In genomic region chr15:91574492-91574891, GRCm38 (mm10) we compare ENCODE assay signal across 9 mouse cellular contexts. TPM values are rescaled to one million over a fixed set of nuclear protein-coding genes. Genes with fewer than 3 reads are reported as not detected.
DNase-seq lines count a peak whose midpoint lies in the region; ATAC-seq and TF ChIP-seq lines count a peak whose summit lies in the region.
"Had no signal": no experiment of that assay in that cellular context is flagged by ENCODE, and none has a peak within 500 bp of the region (broad histone marks: within the 10 kb centered on the region; RNA-seq: fewer than 3 reads in every experiment).

No protein-coding gene starts in this region.

- TF ChIP-seq CTCF in MEL (IDR thresholded peaks at IDR 0.05 in 2 of 3, conservative IDR thresholded peaks at IDR 0.05 in 1 of 3; ENCODE audit: control insufficient read depth in 1 of 3, insufficient read depth in 1 of 3, low read depth in 2 of 3, low read length in 3 of 3, poor library complexity in 1 of 3, severe bottlenecking in 1 of 3), result peak in 2 of 3 experiments; percentile 32 to 50; a peak in 5 of 6 replicates

- H3K9me3 ChIP-seq in MEL (replicated peaks; ENCODE audit: insufficient read depth, low read length), result no peaks in the 10 kb centered on the region
- H3K9me3 ChIP-seq: heart, embryonic 13.5 days had no signal

- no peaks in the 10 kb centered on the region for H3K4me1 ChIP-seq in MEL (ENCODE audit: control insufficient read depth in 1 of 2, insufficient read depth in 2 of 2, low read length in 2 of 2)

- TF ChIP-seq RAD21 in MEL (IDR thresholded peaks at IDR 0.05; ENCODE audit: low read depth, low read length), result no peak; the same call in 1 of the 2 replicates

- no peak overlapping the region for H3K27ac ChIP-seq in MEL (ENCODE audit: control insufficient read depth, low read depth, low read length)
- H3K27ac ChIP-seq: heart, embryonic 13.5 days had no signal

- no peaks in the 10 kb centered on the region for H3K79me2 ChIP-seq in MEL (ENCODE audit: control insufficient read depth, insufficient read depth, low read length, poor library complexity)

- no peak for TF ChIP-seq POLR2A in MEL (IDR thresholded peaks at IDR 0.05; ENCODE audit: control insufficient read depth in 1 of 2, insufficient read depth in 1 of 2, low read depth in 1 of 2, low read length in 2 of 2, poor library complexity in 1 of 2)

- no peaks in the 10 kb centered on the region for H3K36me3 ChIP-seq in MEL (ENCODE audit: control insufficient read depth in 1 of 2, insufficient read depth in 2 of 2, low read length in 2 of 2)
- H3K36me3 ChIP-seq: heart, embryonic 13.5 days had no signal

- no peak for ATAC-seq in monocyte, adult 5-6 weeks (replicated peaks; ENCODE audit: insufficient number of reproducible peaks, low FRiP score, low TSS enrichment, poor library complexity, severe bottlenecking)

- no peak for TF ChIP-seq EP300 in MEL (IDR thresholded peaks at IDR 0.05; ENCODE audit: low read depth in 1 of 2, low read length in 2 of 2)

- H3K27me3 ChIP-seq in MEL (ENCODE audit: control insufficient read depth in 1 of 2, insufficient read depth in 2 of 2, low read length in 2 of 2), result no peaks in the 10 kb centered on the region

- DNase-seq in 3T3-L1 (ENCODE audit: low read depth, low spot score), result peak; percentile 89
- peak; percentile 30 for DNase-seq in MEL (ENCODE audit: low read depth, low spot score)
- DNase-seq in cerebellum, adult 9-11 months, result peak; percentile 75
- DNase-seq in gastrocnemius, postnatal 14 days, result peak; percentile 83
- peak; percentile 46 to 87 for DNase-seq in layer of hippocampus, adult 8-10 months (ENCODE audit: low spot score in 2 of 2)
- DNase-seq in lung, postnatal 25 days (ENCODE audit: low spot score), result peak; percentile 80
- peak; percentile 35 to 76 for DNase-seq in spleen, adult 18-20 months

- no peak overlapping the region for H3K4me3 ChIP-seq in MEL (ENCODE audit: control insufficient read depth in 1 of 2, insufficient read depth in 1 of 2, low read depth in 2 of 2, low read length in 2 of 2)
- H3K4me3 ChIP-seq: heart, embryonic 13.5 days had no signal

- intact Hi-C loops in gastrocnemius, postnatal 14 days (cut with DNase I; ENCODE audit: low total_unique reads), result loop anchor here (5.0 kb wide), 1 partner anchor 97 kb away; no protein-coding TSS in a partner anchor

- no peak overlapping the region for H3K9ac ChIP-seq in MEL (ENCODE audit: control insufficient read depth, low read depth, low read length, poor library complexity, severe bottlenecking)
- H3K9ac ChIP-seq: heart, embryonic 13.5 days had no signal

TF ChIP-seq in MEL, 35 proteins besides CTCF, POLR2A, EP300 and RAD21:
- TF ChIP-seq MEF2A (IDR thresholded peaks at IDR 0.05; ENCODE audit: extremely low read depth, insufficient replicate concordance, low read depth, low read length, poor library complexity, severe bottlenecking) (no peak), SMC3 (IDR thresholded peaks at IDR 0.05; ENCODE audit: low read depth, low read length) (peak; percentile 26; the same call in 1 of the 2 replicates)
TF ChIP-seq in MEL: peak in this region for 1.

RNA-seq across cellular contexts. Expression of gene Slc2a13, which starts 1.4 kb away (rescaled TPM):
- total RNA-seq in MEL (2012; rRNA removed), result not detected in 2 replicates
- not detected for polyA plus RNA-seq in MEL (2012; ENCODE audit: insufficient read depth in 1 of 2, insufficient read length in 2 of 2, low read depth in 1 of 2, low replicate concordance in 2 of 2, missing spikeins in 1 of 2)
- 1 to 10 TPM; 2.4 TPM for total RNA-seq in gastrocnemius, postnatal 14 days (2021)
- total RNA-seq in layer of hippocampus, adult 8-10 months (2022), result 10 to 100 TPM; 60.8 to 69.0 (median 64.0) TPM
- not detected in 3 replicates for total RNA-seq in monocyte, adult 5-6 weeks (2017)

Comparison
In these comparisons a context has a peak if more than half of its experiments do, and no peak if none do; other contexts are left out.
1. DNase-seq: peak in every context shown above with its lines; median percentile 89 in 3T3-L1; 83 in gastrocnemius, postnatal 14 days; 80 in lung, postnatal 25 days; 75 in cerebellum, adult 9-11 months; 66 in layer of hippocampus, adult 8-10 months; 56 in spleen, adult 18-20 months; 30 in MEL.
2. RNA of gene Slc2a13, which starts 1.4 kb away (total RNA-seq): 60.8 to 69.0 TPM in layer of hippocampus, adult 8-10 months; 2.4 TPM in gastrocnemius, postnatal 14 days, not detected in MEL and not detected in monocyte, adult 5-6 weeks; every median in the first group is over 10 times any median in the second.